Mouse (Mus musculus): Measurements from ENCODE around the gene Tmem132a. TPM values are rescaled to one million over a fixed set of nuclear protein-coding genes. Genes with fewer than 3 reads are reported as not detected.

Gene Tmem132a
- polyA plus RNA-seq, 1 experiment from 2014 or later = 174 TPM

- ATAC-seq (ENCODE audit: low FRiP score) = no peak
- H3K27me3 ChIP-seq = no peaks in the 10 kb centered on the region
- 89% methylated on average over 8 of the region's 8 CpGs for WGBS
Observed at GRCm38 (mm10) chr19:10897491-10897890, 27.8 kb upstream of the Tmem132a start.

DNA sequence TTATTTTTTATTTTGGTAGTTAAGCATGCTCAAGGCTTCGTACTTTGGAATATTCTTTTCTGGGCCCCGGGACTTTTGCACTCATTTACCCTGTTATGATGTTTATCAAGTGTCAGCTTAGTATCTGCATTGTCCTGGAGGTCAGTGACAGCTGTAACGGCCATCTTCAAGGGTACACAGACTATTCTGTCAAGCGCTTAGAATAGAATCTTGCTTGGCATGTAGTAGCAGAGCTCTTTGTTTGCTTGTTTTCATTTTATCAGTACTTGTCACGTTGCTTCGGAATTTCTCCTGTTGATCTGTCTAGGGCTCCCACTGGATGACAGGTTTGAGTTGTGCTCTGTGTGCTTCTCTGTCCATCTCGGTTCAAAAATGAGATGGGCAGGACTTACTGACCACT lies 27.1 kb upstream of the Tmem132a start:
- Histone ChIP-seq H3K27me3 (no peaks in the 10 kb centered on the region), H3K36me3 (peaks cover 44% of the 10 kb centered on the region), H3K4me2 (peak overlapping the region; percentile 91), H3K4me3 (peak overlapping the region; percentile 88), H3K4me1 (replicated peaks) (peaks cover 26% of the 10 kb centered on the region), H3K27ac (no peak overlapping the region), H3K9me3 (no peaks in the 10 kb centered on the region), H3K9ac (peak overlapping the region; percentile 94)
- 85% methylated on average over 7 of the region's 7 CpGs for WGBS
- no peak for ATAC-seq (ENCODE audit: low FRiP score)

More at GRCm38 (mm10) chr19:10897491-10897890, 27.8 kb upstream of the Tmem132a start:
- peak overlapping the region; percentile 94; the same call in 1 of the 2 replicates for H3K9ac ChIP-seq
- H3K4me3 ChIP-seq = no peak overlapping the region
- peaks cover 50% of the 10 kb centered on the region for H3K36me3 ChIP-seq
- H3K9me3 ChIP-seq = no peaks in the 10 kb centered on the region
- peaks cover 26% of the 10 kb centered on the region for H3K4me1 ChIP-seq (replicated peaks)
- H3K27ac ChIP-seq = no peak overlapping the region
- H3K4me2 ChIP-seq = no peak overlapping the region

GRCm38 (mm10) chr19:10895708-10896107 lies 26.0 kb upstream of the Tmem132a start:
- WGBS = 1% methylated on average over 16 of the region's 16 CpGs
- no peak for ATAC-seq (ENCODE audit: low FRiP score)
- H3K9ac ChIP-seq = peak overlapping the region; percentile 94

DNA sequence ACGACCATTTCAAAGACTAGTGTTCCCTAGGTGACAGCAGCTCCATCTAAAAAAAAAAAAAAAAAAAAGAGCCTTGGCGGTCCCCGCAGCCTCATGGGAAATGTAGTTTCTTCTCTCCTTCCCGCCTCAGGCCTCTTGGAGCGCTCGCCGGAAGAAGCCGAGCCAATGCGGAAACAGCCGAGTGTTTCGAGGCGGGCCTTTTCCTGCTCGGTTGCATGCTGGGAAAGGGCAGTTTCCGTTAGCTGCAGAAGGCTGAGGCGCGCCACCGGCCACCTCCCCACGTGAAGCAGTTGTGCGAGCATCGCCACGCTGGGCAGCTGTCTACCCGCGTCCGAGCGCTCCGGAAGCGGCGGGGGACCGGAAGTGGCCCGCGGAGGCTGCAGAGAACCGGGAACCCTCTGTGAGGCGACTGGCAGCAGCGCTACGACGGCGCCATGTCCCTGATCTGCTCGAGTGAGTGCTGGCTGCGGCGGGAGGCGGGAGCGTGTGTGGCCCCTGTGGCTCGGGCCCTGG lies 25.3 kb upstream of the Tmem132a start, which contains the start of gene Prpf19:
Gene Prpf19, plus strand, starts transcription at position 216 of the 513 bp plus-strand sequence.
- no peaks in the 10 kb centered on the region for H3K9me3 ChIP-seq
- H3K36me3 ChIP-seq = peaks cover 26% of the 10 kb centered on the region
- no peaks in the 10 kb centered on the region for H3K27me3 ChIP-seq
- H3K4me1 ChIP-seq (replicated peaks) = peaks cover 26% of the 10 kb centered on the region
- H3K4me3 ChIP-seq = peak within 1 kb of the TSS; percentile 88
- H3K9ac ChIP-seq = peak within 1 kb of the TSS; percentile 94
- H3K27ac ChIP-seq = peak within 1 kb of the TSS; percentile 93
- under 1% methylated on average over 43 of the region's 43 CpGs for WGBS
- ATAC-seq (ENCODE audit: low FRiP score) = peak; percentile 96
- H3K4me2 ChIP-seq = peak within 1 kb of the TSS; percentile 91

More at GRCm38 (mm10) chr19:10895708-10896107, 26.0 kb upstream of the Tmem132a start:
- Histone ChIP-seq H3K36me3 (peaks cover 32% of the 10 kb centered on the region), H3K27ac (peak overlapping the region; percentile 93), H3K4me2 (peak overlapping the region; percentile 91), H3K9me3 (no peaks in the 10 kb centered on the region), H3K4me3 (peak overlapping the region; percentile 88), H3K27me3 (no peaks in the 10 kb centered on the region), H3K4me1 (replicated peaks) (peaks cover 26% of the 10 kb centered on the region)

DNA sequence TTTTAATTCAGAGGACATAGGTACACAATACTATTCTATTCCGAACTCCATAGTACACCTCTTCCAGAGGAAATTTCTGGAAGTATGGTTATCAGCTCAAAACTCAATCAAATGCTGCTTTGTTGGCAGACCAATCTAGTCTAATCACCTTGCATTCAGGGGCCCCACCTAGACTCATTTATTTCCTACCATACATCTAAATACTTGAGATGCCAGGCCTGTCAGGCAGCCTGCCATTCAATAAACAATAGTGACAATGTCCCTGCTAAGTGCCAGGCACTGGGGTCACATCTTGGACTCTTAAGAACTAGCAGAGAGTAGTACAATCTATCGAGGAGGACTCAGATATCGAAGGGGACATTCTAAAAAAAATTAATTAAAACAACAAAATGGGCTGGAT lies 22.5 kb upstream of the Tmem132a start:
- Histone ChIP-seq H3K4me2 (no peak overlapping the region), H3K36me3 (no peaks in the 10 kb centered on the region), H3K27ac (no peak overlapping the region), H3K9me3 (no peaks in the 10 kb centered on the region), H3K27me3 (no peaks in the 10 kb centered on the region), H3K4me1 (replicated peaks) (peaks cover 20% of the 10 kb centered on the region), H3K9ac (no peak overlapping the region), H3K4me3 (no peak overlapping the region)
- WGBS = 90% methylated on average over 3 of the region's 3 CpGs
- ATAC-seq (ENCODE audit: low FRiP score) = no peak

- H3K9me3 ChIP-seq = no peaks in the 10 kb centered on the region
Observed at GRCm38 (mm10) chr19:10881426-10882154, 11.8 kb upstream of the Tmem132a start, which contains the start of gene Tmem109. TSS of gene Tmem109 (minus strand) at chr19:10882001.

GRCm38 (mm10) chr19:10880975-10881425 lies 11.3 kb upstream of the Tmem132a start:
- WGBS = under 1% methylated on average over 14 of the region's 14 CpGs
- peak; percentile 87; the same call in 1 of the 2 replicates for ATAC-seq (ENCODE audit: low FRiP score)
- peak overlapping the region; percentile 64 for H3K4me3 ChIP-seq
- H3K27me3 ChIP-seq = no peaks in the 10 kb centered on the region
- peaks cover 6% of the 10 kb centered on the region for H3K36me3 ChIP-seq
- peak overlapping the region; percentile 80 for H3K9ac ChIP-seq
- peak overlapping the region; percentile 98 for H3K27ac ChIP-seq
- peaks cover 26% of the 10 kb centered on the region for H3K4me1 ChIP-seq (replicated peaks)
- no peaks in the 10 kb centered on the region for H3K9me3 ChIP-seq
- peak overlapping the region; percentile 94 for H3K4me2 ChIP-seq

More at GRCm38 (mm10) chr19:10881426-10882154, 11.8 kb upstream of the Tmem132a start, which contains the start of gene Tmem109:
- Histone ChIP-seq H3K36me3 (peaks cover 6% of the 10 kb centered on the region), H3K4me1 (replicated peaks) (peaks cover 26% of the 10 kb centered on the region), H3K9ac (peak within 1 kb of the TSS; percentile 80), H3K27ac (peak within 1 kb of the TSS; percentile 98), H3K27me3 (no peaks in the 10 kb centered on the region), H3K4me3 (peak within 1 kb of the TSS; percentile 64), H3K4me2 (peak within 1 kb of the TSS; percentile 94)
- peak; percentile 94 for ATAC-seq (ENCODE audit: low FRiP score)
- WGBS = under 1% methylated on average over 49 of the region's 49 CpGs

- 42% methylated on average over 7 of the region's 7 CpGs for WGBS
- Histone ChIP-seq H3K36me3 (peaks cover 6% of the 10 kb centered on the region), H3K9me3 (no peaks in the 10 kb centered on the region), H3K9ac (peak overlapping the region; percentile 80), H3K4me2 (peak overlapping the region; percentile 94), H3K27ac (peak overlapping the region; percentile 98; the same call in 1 of the 2 replicates), H3K27me3 (no peaks in the 10 kb centered on the region), H3K4me1 (replicated peaks) (peaks cover 26% of the 10 kb centered on the region), H3K4me3 (peak overlapping the region; percentile 64)
- no peak; the same call in 1 of the 2 replicates for ATAC-seq (ENCODE audit: low FRiP score)
Observed at GRCm38 (mm10) chr19:10880085-10880974, 10.6 kb upstream of the Tmem132a start.

DNA sequence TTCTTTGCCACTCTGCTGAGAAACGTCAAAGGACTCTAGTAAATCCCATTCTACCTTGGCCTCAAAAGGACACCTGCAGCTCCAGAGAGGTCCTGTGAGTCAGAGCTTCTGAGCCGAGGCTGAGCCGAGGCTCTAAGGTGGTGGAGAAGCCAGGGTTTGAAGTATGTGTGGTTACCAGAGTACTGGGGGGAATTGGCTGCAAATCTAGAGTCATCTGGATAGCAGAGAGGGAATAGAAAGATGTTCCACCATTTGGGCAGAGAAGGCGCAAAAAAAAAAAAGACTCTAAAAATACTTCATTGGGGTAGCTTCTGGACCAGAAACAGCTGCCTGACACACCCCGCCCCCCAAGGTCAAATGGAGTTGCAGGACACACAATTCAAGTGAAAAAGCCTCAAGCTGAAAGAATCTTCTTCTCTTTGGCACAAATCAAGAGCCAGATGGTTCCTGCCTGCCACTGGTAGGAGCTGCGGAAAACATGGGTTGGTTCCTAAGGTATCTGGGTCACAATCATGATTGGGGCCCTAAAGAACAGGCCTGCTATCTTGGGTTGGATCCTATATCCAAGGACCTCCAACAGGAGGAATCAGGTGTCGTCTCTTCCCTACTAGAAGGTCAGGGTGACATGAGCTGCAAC lies 8.6 kb upstream of the Tmem132a start:
- ATAC-seq (ENCODE audit: low FRiP score) = no peak
- peaks cover 26% of the 10 kb centered on the region for H3K4me1 ChIP-seq (replicated peaks)
- peaks cover 18% of the 10 kb centered on the region for H3K36me3 ChIP-seq
- H3K9ac ChIP-seq = no peak overlapping the region
- no peak overlapping the region for H3K4me3 ChIP-seq
- WGBS = 96% methylated on average over 7 of the region's 7 CpGs
- H3K27me3 ChIP-seq = no peaks in the 10 kb centered on the region
- H3K4me2 ChIP-seq = no peak overlapping the region
- no peaks in the 10 kb centered on the region for H3K9me3 ChIP-seq
- H3K27ac ChIP-seq = no peak overlapping the region

DNA sequence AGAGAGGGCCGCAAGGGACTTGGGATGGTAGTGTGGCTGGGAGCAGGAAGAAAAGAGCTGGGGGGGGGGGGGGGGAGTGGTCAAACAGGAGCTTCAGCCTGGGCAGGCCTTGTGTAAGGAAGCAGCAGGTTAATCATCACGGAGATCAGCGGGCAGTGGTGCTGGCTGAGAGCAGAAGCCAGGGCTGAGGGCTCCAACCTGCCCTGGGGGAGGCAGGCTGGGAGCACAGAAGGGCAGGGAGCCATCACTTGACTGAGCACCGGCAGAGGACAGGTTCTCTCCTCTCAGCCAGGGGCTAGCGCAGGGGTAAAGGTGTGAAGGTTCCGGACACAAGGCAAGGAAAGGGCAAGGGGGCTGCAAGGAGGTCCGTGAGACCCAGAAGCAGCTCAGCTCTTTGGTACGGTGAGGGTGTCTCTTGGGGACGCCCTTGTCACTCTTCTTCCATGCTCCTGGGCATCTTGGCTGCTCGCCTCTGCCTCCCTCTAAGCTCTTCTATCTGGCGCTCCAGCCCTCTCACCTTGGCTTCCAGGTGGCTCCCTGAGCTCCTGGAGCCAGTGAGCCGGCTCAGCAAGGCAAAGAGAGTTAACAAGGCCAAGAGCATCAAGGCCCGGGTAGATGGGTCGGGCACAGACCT lies 1.7 kb upstream of the Tmem132a start:
- 77% methylated on average over 13 of the region's 14 CpGs for WGBS
- Histone ChIP-seq H3K27ac (no peak overlapping the region), H3K4me3 (no peak overlapping the region), H3K4me2 (no peak overlapping the region), H3K27me3 (no peaks in the 10 kb centered on the region), H3K36me3 (peaks cover 47% of the 10 kb centered on the region), H3K9ac (no peak overlapping the region), H3K4me1 (replicated peaks) (peaks cover 30% of the 10 kb centered on the region), H3K9me3 (no peaks in the 10 kb centered on the region)
- ATAC-seq (ENCODE audit: low FRiP score) = no peak

- Histone ChIP-seq H3K4me2 (no peak overlapping the region), H3K4me3 (no peak overlapping the region), H3K4me1 (replicated peaks) (peaks cover 34% of the 10 kb centered on the region), H3K9me3 (no peaks in the 10 kb centered on the region), H3K36me3 (peaks cover 53% of the 10 kb centered on the region), H3K27ac (no peak overlapping the region), H3K27me3 (no peaks in the 10 kb centered on the region), H3K9ac (peak overlapping the region; percentile 29; the same call in 1 of the 2 replicates)
- ATAC-seq (ENCODE audit: low FRiP score) = no peak
- 87% methylated on average over 3 of the region's 3 CpGs for WGBS
Observed at GRCm38 (mm10) chr19:10870676-10871075, 936 bp upstream of the Tmem132a start.
